Mouse (Mus musculus) midbrain, embryonic 16.5 days (tissue): ENCODE measurements at regions not wholly inside any gene's neighbourhood (a gene's known extent, or its start where the extent isn't known, plus 50 kb on each side); places are given as distances from the start of the nearest gene placed in this dataset.
A peak's percentile ranks its signal among the peaks of the same experiment; 100 is the strongest.

Experiments
- ATAC-seq: fragments of 200-750 bp; cut with Nextera tagmentation; 2 replicates; pipeline ENCODE4 v1.8.0; 2017; ENCODE audit warnings: moderate TSS enrichment
- H3K27ac ChIP-seq: fragments of 300-500 bp; sonication (generic); 2 replicates; pipeline ENCODE4 v1.5.1; 2014; ENCODE audit warnings: mild to moderate bottlenecking, low read length, mixed read lengths
- H3K27me3 ChIP-seq: fragments of 300-500 bp; sonication (generic); 2 replicates; pipeline ENCODE4 v1.6.1; 2014; ENCODE audit warnings: low read depth, low read length, mixed read lengths; ENCODE audit not compliant: control insufficient read depth, insufficient read depth
- H3K36me3 ChIP-seq: fragments of 300-500 bp; sonication (generic); 2 replicates; pipeline ENCODE4 v1.6.1; 2014; ENCODE audit warnings: mild to moderate bottlenecking, low read length, moderate library complexity, mixed read lengths; ENCODE audit not compliant: control insufficient read depth, insufficient read depth
- H3K4me1 ChIP-seq: fragments of 300-500 bp; sonication (generic); 2 replicates; pipeline ENCODE4 v1.6.1; 2014; ENCODE audit warnings: mild to moderate bottlenecking, low read length, mixed read lengths; ENCODE audit not compliant: control insufficient read depth, insufficient read depth
- H3K4me2 ChIP-seq: fragments of 300-500 bp; sonication (generic); 2 replicates; pipeline ENCODE4 v1.6.1; 2014; ENCODE audit warnings: mild to moderate bottlenecking, low read length, mixed read lengths
- H3K4me3 ChIP-seq: fragments of 300-500 bp; sonication (generic); 2 replicates; pipeline ENCODE4 v1.5.1; 2014; ENCODE audit warnings: low read depth, mild to moderate bottlenecking, low read length, moderate library complexity, mixed read lengths
- H3K9ac ChIP-seq: fragments of 300-500 bp; sonication (generic); 2 replicates; pipeline ENCODE4 v1.6.1; 2014; ENCODE audit warnings: low read depth, low read length, mixed read lengths
- H3K9me3 ChIP-seq: fragments of 300-500 bp; sonication (generic); replicated peaks from 2 replicates; pipeline ENCODE4 v1.6.1; 2014; ENCODE audit warnings: mild to moderate bottlenecking, low read length, mixed read lengths; ENCODE audit not compliant: control insufficient read depth, poor library complexity, severe bottlenecking
- WGBS: fragments of 180-500 bp; shearing (Covaris S2); extraction: QIAGEN DNeasy Blood & Tissue Kit; methylation state at CpG from one replicate; pipeline ENCODE4 v1.1.7; 2014; 5-methylcytosine and 5-hydroxymethylcytosine counted together

GRCm38 (mm10) chr16:28089489-28090134 lies 663.3 kb downstream of the Fgf12 start:
- no peak overlapping the region for H3K4me2 ChIP-seq
- no peaks in the 10 kb centered on the region for H3K27me3 ChIP-seq
- 24% methylated on average over 6 of the region's 6 CpGs for WGBS
- peak overlapping the region; percentile 53; the same call in 1 of the 2 replicates for H3K27ac ChIP-seq
- H3K4me1 ChIP-seq: peaks cover 4% of the 10 kb centered on the region; the same call in 1 of the 2 replicates
- H3K36me3 ChIP-seq: no peaks in the 10 kb centered on the region
- no peaks in the 10 kb centered on the region for H3K9me3 ChIP-seq
- ATAC-seq: peak; percentile 36; the same call in 1 of the 2 replicates
- no peak overlapping the region for H3K4me3 ChIP-seq
- no peak overlapping the region for H3K9ac ChIP-seq

DNA sequence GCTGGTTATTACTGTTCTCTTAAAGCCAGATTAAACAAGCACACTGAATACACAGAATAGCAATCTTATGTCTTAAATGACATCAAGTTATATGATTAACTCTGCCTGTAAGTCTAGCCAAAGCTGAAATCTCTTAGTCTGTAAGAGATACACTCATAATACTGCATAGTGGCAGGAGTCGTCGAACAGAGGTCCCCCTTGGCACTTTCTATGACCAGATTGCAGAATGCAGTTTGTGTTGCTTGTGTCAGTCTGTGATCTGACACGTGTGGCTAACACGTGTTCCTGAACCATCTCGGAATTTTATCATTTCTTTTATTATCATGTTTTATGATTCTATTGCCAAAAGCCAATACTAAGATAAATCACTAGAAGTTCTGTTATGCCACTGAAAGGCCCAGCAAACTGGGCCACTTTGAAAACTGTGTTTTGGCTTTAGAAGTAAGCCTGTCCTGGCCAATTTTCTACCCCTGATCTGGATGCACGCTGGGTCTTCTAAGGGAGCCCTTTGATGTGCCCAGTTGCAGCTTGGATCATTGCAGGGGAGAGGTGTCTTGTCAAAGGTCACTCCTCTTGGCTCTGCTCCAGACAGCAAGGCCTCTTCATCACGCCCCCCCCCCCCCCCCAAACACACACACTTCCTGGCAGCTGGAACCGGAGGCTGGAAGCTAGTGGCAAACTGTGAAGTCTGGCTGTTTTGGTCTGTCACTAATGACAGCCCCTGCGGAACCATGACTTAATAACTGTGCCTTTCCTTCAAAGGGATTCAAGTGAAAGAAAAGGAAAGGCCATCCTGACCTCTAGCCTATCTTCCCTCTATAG lies 648.4 kb downstream of the Fgf12 start:
- Histone ChIP-seq H3K27ac (no peak overlapping the region), H3K9ac (no peak overlapping the region), H3K4me2 (no peak overlapping the region), H3K9me3 (no peaks in the 10 kb centered on the region), H3K4me1 (peaks cover 14% of the 10 kb centered on the region; the same call in 1 of the 2 replicates), H3K36me3 (no peaks in the 10 kb centered on the region), H3K27me3 (no peaks in the 10 kb centered on the region), H3K4me3 (no peak overlapping the region)
- 32% methylated on average over 9 of the region's 9 CpGs for WGBS
- peak; percentile 71 for ATAC-seq

- Histone ChIP-seq H3K36me3 (no peaks in the 10 kb centered on the region), H3K4me2 (no peak overlapping the region), H3K4me3 (no peak overlapping the region), H3K27ac (peak overlapping the region; percentile 42), H3K9me3 (no peaks in the 10 kb centered on the region), H3K27me3 (no peaks in the 10 kb centered on the region), H3K9ac (no peak overlapping the region), H3K4me1 (peaks cover 14% of the 10 kb centered on the region; the same call in 1 of the 2 replicates)
- WGBS: 42% methylated on average over 7 of the region's 7 CpGs
- peak; percentile 44; the same call in 1 of the 2 replicates for ATAC-seq
Measured at GRCm38 (mm10) chr16:28105085-28105484, 647.8 kb downstream of the Fgf12 start.

DNA sequence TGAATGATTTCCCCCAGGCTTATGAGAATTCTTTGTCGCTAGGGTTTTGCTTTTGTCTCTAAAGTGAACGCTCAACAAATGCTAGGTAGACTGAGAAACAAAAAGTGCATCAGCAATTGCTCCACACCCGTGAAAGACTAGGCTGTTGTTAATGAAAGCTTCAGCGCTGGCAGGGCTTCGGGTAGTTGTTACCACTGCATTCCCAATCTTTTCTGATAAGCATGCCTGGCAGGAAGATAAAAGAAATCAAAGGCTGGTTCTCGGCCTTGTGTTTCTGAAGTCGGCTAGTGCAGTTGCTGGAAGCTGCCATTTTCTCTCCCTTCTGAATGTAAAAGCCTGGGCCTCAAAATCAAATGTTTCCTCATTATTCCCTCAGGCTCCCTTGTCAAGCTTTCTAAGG lies 647.0 kb downstream of the Fgf12 start:
- no peaks in the 10 kb centered on the region for H3K27me3 ChIP-seq
- H3K9me3 ChIP-seq: no peaks in the 10 kb centered on the region
- H3K4me2 ChIP-seq: no peak overlapping the region
- peak; percentile 43; the same call in 1 of the 2 replicates for ATAC-seq
- H3K9ac ChIP-seq: no peak overlapping the region
- H3K4me3 ChIP-seq: no peak overlapping the region
- H3K36me3 ChIP-seq: no peaks in the 10 kb centered on the region
- WGBS: 15% methylated on average over 7 of the region's 7 CpGs
- H3K27ac ChIP-seq: peak overlapping the region; percentile 4; the same call in 1 of the 2 replicates
- H3K4me1 ChIP-seq: peaks cover 14% of the 10 kb centered on the region; the same call in 1 of the 2 replicates

GRCm38 (mm10) chr16:28109771-28110170 lies 643.1 kb downstream of the Fgf12 start:
- H3K27me3 ChIP-seq: no peaks in the 10 kb centered on the region
- no peak overlapping the region for H3K4me2 ChIP-seq
- WGBS: 38% methylated on average over 1 of the region's 1 CpGs
- no peak overlapping the region for H3K9ac ChIP-seq
- no peak for ATAC-seq
- H3K9me3 ChIP-seq: no peaks in the 10 kb centered on the region
- H3K4me3 ChIP-seq: no peak overlapping the region
- peaks cover 13% of the 10 kb centered on the region; the same call in 1 of the 2 replicates for H3K4me1 ChIP-seq
- no peaks in the 10 kb centered on the region for H3K36me3 ChIP-seq
- no peak overlapping the region for H3K27ac ChIP-seq
